Mouse (Mus musculus) spleen, adult 12 weeks (tissue): Measurements from ENCODE around the gene Eif4e1b.

Experiments used
- DNase-seq: peaks from one replicate; pipeline ENCODE4 v3.0.0; 2022; ENCODE audit warnings: low spot score

Gene Eif4e1b

GRCm38 (mm10) chr13:54783698-54784097, at the start of gene Eif4e1b:
Gene Eif4e1b, plus strand, starts transcription at chr13:54783998.
- DNase-seq: no peak

GRCm38 (mm10) chr13:54736931-54737330, 46.9 kb upstream of the Eif4e1b start:
- no peak for DNase-seq

- no peak for DNase-seq
Measured at GRCm38 (mm10) chr13:54737488-54738212, 46.1 kb upstream of the Eif4e1b start.

- no peak for DNase-seq
Measured at GRCm38 (mm10) chr13:54738213-54738601, 45.6 kb upstream of the Eif4e1b start.

GRCm38 (mm10) chr13:54746110-54746509, 37.7 kb upstream of the Eif4e1b start:
- no peak for DNase-seq

GRCm38 (mm10) chr13:54746896-54747295, 36.9 kb upstream of the Eif4e1b start:
- DNase-seq: no peak

GRCm38 (mm10) chr13:54748190-54748589, 35.6 kb upstream of the Eif4e1b start:
- no peak for DNase-seq

GRCm38 (mm10) chr13:54748721-54749060, 35.1 kb upstream of the Eif4e1b start:
- DNase-seq: no peak

GRCm38 (mm10) chr13:54749061-54749863, 34.5 kb upstream of the Eif4e1b start:
- DNase-seq: no peak

- DNase-seq: no peak
Measured at GRCm38 (mm10) chr13:54749864-54750411, 33.9 kb upstream of the Eif4e1b start, which contains the start of gene Gprin1. Gene Gprin1, minus strand, starts transcription at chr13:54749874.

- no peak for DNase-seq
Measured at GRCm38 (mm10) chr13:54750699-54751098, 33.1 kb upstream of the Eif4e1b start.

GRCm38 (mm10) chr13:54752656-54753055, 31.1 kb upstream of the Eif4e1b start:
- no peak for DNase-seq

GRCm38 (mm10) chr13:54753733-54754132, 30.1 kb upstream of the Eif4e1b start:
- DNase-seq: no peak

GRCm38 (mm10) chr13:54754169-54755080, 29.4 kb upstream of the Eif4e1b start:
- no peak for DNase-seq

GRCm38 (mm10) chr13:54755201-54755830, 28.5 kb upstream of the Eif4e1b start:
- no peak for DNase-seq

- no peak for DNase-seq
Measured at GRCm38 (mm10) chr13:54756156-54756712, 27.6 kb upstream of the Eif4e1b start.

GRCm38 (mm10) chr13:54757093-54757830, 26.5 kb upstream of the Eif4e1b start:
- no peak for DNase-seq

- peak; percentile 18 for DNase-seq
Measured at GRCm38 (mm10) chr13:54758045-54758755, 25.6 kb upstream of the Eif4e1b start.

GRCm38 (mm10) chr13:54758756-54759470, 24.9 kb upstream of the Eif4e1b start:
- DNase-seq: no peak
